Mouse (Mus musculus): Measurements from ENCODE around the gene Eif4g2. TPM values are rescaled to one million over a fixed set of nuclear protein-coding genes. Genes with fewer than 3 reads are reported as not detected.

Gene Eif4g2
- polyA plus RNA-seq, 1 experiment from 2014 or later = 1,130 TPM

- Histone ChIP-seq H3K36me3 (replicated peaks) (peaks cover 16% of the 10 kb centered on the region), H3K9ac (no peak overlapping the region), H3K4me1 (no peaks in the 10 kb centered on the region), H3K9me3 (no peaks in the 10 kb centered on the region), H3K4me3 (no peak overlapping the region), H3K4me2 (no peak overlapping the region), H3K27ac (0 out of 2 replicates have a peak overlapping the region, but pooled peaks have one; percentile 19), H3K27me3 (replicated peaks) (no peaks in the 10 kb centered on the region)
- 52% methylated on average over 5 of the region's 5 CpGs for WGBS
- ATAC-seq (replicated peaks) = no peak
Observed at GRCm38 (mm10) chr7:111059527-111059926, 23.3 kb downstream of the Eif4g2 start.

- Histone ChIP-seq H3K9me3 (no peaks in the 10 kb centered on the region), H3K36me3 (replicated peaks) (peaks cover 48% of the 10 kb centered on the region), H3K4me1 (no peaks in the 10 kb centered on the region), H3K4me3 (no peak overlapping the region), H3K27ac (no peak overlapping the region), H3K27me3 (replicated peaks) (no peaks in the 10 kb centered on the region), H3K9ac (no peak overlapping the region), H3K4me2 (no peak overlapping the region)
- WGBS = 86% methylated on average over 3 of the region's 3 CpGs
- no peak for ATAC-seq (replicated peaks)
Observed at GRCm38 (mm10) chr7:111055984-111056657, 26.7 kb downstream of the Eif4g2 start.

GRCm38 (mm10) chr7:111055221-111055620 is 27.6 kb downstream of the Eif4g2 start:
- Histone ChIP-seq H3K27me3 (replicated peaks) (no peaks in the 10 kb centered on the region), H3K4me2 (no peak overlapping the region), H3K27ac (no peak overlapping the region), H3K36me3 (replicated peaks) (peaks cover 48% of the 10 kb centered on the region), H3K9me3 (no peaks in the 10 kb centered on the region), H3K9ac (no peak overlapping the region), H3K4me3 (no peak overlapping the region), H3K4me1 (no peaks in the 10 kb centered on the region)
- 93% methylated on average over 19 of the region's 19 CpGs for WGBS
- no peak for ATAC-seq (replicated peaks)

GRCm38 (mm10) chr7:111049652-111050421 is 33.0 kb downstream of the Eif4g2 start:
- WGBS = 50% methylated on average over 6 of the region's 6 CpGs
- peaks cover 75% of the 10 kb centered on the region for H3K36me3 ChIP-seq (replicated peaks)
- no peak overlapping the region for H3K9ac ChIP-seq
- ATAC-seq (replicated peaks) = no peak
- no peak overlapping the region for H3K4me3 ChIP-seq
- H3K27ac ChIP-seq = no peak overlapping the region
- H3K4me2 ChIP-seq = no peak overlapping the region
- no peaks in the 10 kb centered on the region for H3K9me3 ChIP-seq
- no peaks in the 10 kb centered on the region for H3K27me3 ChIP-seq (replicated peaks)
- no peaks in the 10 kb centered on the region for H3K4me1 ChIP-seq

- no peak overlapping the region for H3K4me3 ChIP-seq
- no peak overlapping the region for H3K4me2 ChIP-seq
- H3K27me3 ChIP-seq (replicated peaks) = no peaks in the 10 kb centered on the region
- H3K27ac ChIP-seq = no peak overlapping the region
- peaks cover 74% of the 10 kb centered on the region for H3K36me3 ChIP-seq (replicated peaks)
- H3K4me1 ChIP-seq = no peaks in the 10 kb centered on the region
- 86% methylated on average over 5 of the region's 5 CpGs for whole genome bisulfite sequencing
- no peak overlapping the region for H3K9ac ChIP-seq
- H3K9me3 ChIP-seq = no peaks in the 10 kb centered on the region
- no peak for ATAC-seq (replicated peaks)
Observed at GRCm38 (mm10) chr7:111048920-111049319, 33.9 kb downstream of the Eif4g2 start.

GRCm38 (mm10) chr7:111029046-111029553 is 53.7 kb downstream of the Eif4g2 start:
- peak overlapping the region; percentile 98 for H3K4me3 ChIP-seq
- 0% methylated on average over 29 of the region's 29 CpGs for WGBS
- H3K27me3 ChIP-seq (replicated peaks) = no peaks in the 10 kb centered on the region
- H3K9ac ChIP-seq = peak overlapping the region; percentile 86
- peaks cover 11% of the 10 kb centered on the region; the same call in 1 of the 2 replicates for H3K36me3 ChIP-seq (replicated peaks)
- H3K4me1 ChIP-seq = peaks cover 21% of the 10 kb centered on the region
- no peaks in the 10 kb centered on the region for H3K9me3 ChIP-seq
- peak overlapping the region; percentile 85 for H3K4me2 ChIP-seq
- H3K27ac ChIP-seq = peak overlapping the region; percentile 98
- peak; percentile 60; the same call in 1 of the 2 replicates for ATAC-seq (replicated peaks)

- H3K4me3 ChIP-seq = peak within 1 kb of the TSS; percentile 98
- ATAC-seq (replicated peaks) = peak; percentile 98
Observed at GRCm38 (mm10) chr7:111028281-111029045, 54.4 kb downstream of the Eif4g2 start, which contains the start of gene Ctr9. Gene Ctr9, plus strand, starts transcription at chr7:111028951.

GRCm38 (mm10) chr7:111024912-111025311 is 57.9 kb downstream of the Eif4g2 start:
- Histone ChIP-seq H3K36me3 (replicated peaks) (no peaks in the 10 kb centered on the region), H3K9ac (no peak overlapping the region), H3K27me3 (replicated peaks) (no peaks in the 10 kb centered on the region), H3K4me2 (no peak overlapping the region), H3K4me1 (peaks cover 10% of the 10 kb centered on the region), H3K27ac (no peak overlapping the region), H3K4me3 (no peak overlapping the region), H3K9me3 (no peaks in the 10 kb centered on the region)
- 62% methylated on average over 4 of the region's 4 CpGs for WGBS
- ATAC-seq (replicated peaks) = no peak

More at GRCm38 (mm10) chr7:111028281-111029045, 54.4 kb downstream of the Eif4g2 start, which contains the start of gene Ctr9:
- Histone ChIP-seq H3K36me3 (replicated peaks) (peaks cover 11% of the 10 kb centered on the region; the same call in 1 of the 2 replicates), H3K9me3 (no peaks in the 10 kb centered on the region), H3K9ac (peak within 1 kb of the TSS; percentile 86), H3K27ac (peak within 1 kb of the TSS; percentile 98), H3K27me3 (replicated peaks) (no peaks in the 10 kb centered on the region), H3K4me1 (peaks cover 21% of the 10 kb centered on the region), H3K4me2 (peak within 1 kb of the TSS; percentile 85)
- 6% methylated on average over 45 of the region's 45 CpGs for WGBS

GRCm38 (mm10) chr7:111024068-111024594 is 58.7 kb downstream of the Eif4g2 start:
- Histone ChIP-seq H3K9ac (no peak overlapping the region; the same call in 1 of the 2 replicates), H3K4me3 (no peak overlapping the region), H3K9me3 (no peaks in the 10 kb centered on the region), H3K27me3 (replicated peaks) (no peaks in the 10 kb centered on the region), H3K27ac (no peak overlapping the region), H3K36me3 (replicated peaks) (no peaks in the 10 kb centered on the region), H3K4me2 (no peak overlapping the region), H3K4me1 (0 out of 2 replicates have a peak, but pooled peaks cover 4% of the 10 kb centered on the region)
- 23% methylated on average over 8 of the region's 8 CpGs for whole genome bisulfite sequencing
- no peak for ATAC-seq (replicated peaks)

- H3K4me2 ChIP-seq = no peak overlapping the region
- 80% methylated on average over 4 of the region's 4 CpGs for WGBS
- H3K27ac ChIP-seq = no peak overlapping the region
- H3K9ac ChIP-seq = no peak overlapping the region
- ATAC-seq (replicated peaks) = no peak
- H3K4me1 ChIP-seq = 0 out of 2 replicates have a peak, but pooled peaks cover 4% of the 10 kb centered on the region
- H3K27me3 ChIP-seq (replicated peaks) = no peaks in the 10 kb centered on the region
- no peaks in the 10 kb centered on the region for H3K9me3 ChIP-seq
- no peak overlapping the region for H3K4me3 ChIP-seq
- no peaks in the 10 kb centered on the region for H3K36me3 ChIP-seq (replicated peaks)
Observed at GRCm38 (mm10) chr7:111020814-111021213, 62.0 kb downstream of the Eif4g2 start.

Data from midbrain, embryonic 15.5 days (tissue).